Mouse (Mus musculus) embryonic facial prominence, embryonic 12.5 days (tissue): ENCODE data around the gene 2900026A02Rik. TPM values are rescaled to one million over a fixed set of nuclear protein-coding genes. Genes with fewer than 3 reads are reported as not detected.
A peak's percentile ranks its signal among the peaks of the same experiment; 100 is the strongest.
"Not testable (repeated sequence)": the region's sequence is repeated elsewhere in the genome, so short reads cannot be mapped to it uniquely, and the experiment has no call there.

Source experiments
- ATAC-seq: fragments of 200-750 bp; cut with Nextera tagmentation; 2 replicates; pipeline ENCODE4 v1.8.0; 2017; ENCODE audit not compliant: insufficient number of reproducible peaks, insufficient read depth, low FRiP score, low TSS enrichment
- H3K27ac ChIP-seq: fragments of 300-500 bp; sonication (generic); 2 replicates; pipeline ENCODE4 v1.5.1; 2016; ENCODE audit warnings: mild to moderate bottlenecking
- H3K27me3 ChIP-seq: fragments of 300-500 bp; sonication (generic); 2 replicates; pipeline ENCODE4 v1.6.1; 2016; ENCODE audit warnings: mild to moderate bottlenecking, moderate library complexity
- H3K36me3 ChIP-seq: fragments of 300-500 bp; sonication (generic); 2 replicates; pipeline ENCODE4 v1.6.1; 2016; ENCODE audit warnings: mild to moderate bottlenecking
- H3K4me1 ChIP-seq: fragments of 300-500 bp; sonication (generic); 2 replicates; pipeline ENCODE4 v1.6.1; 2016
- H3K4me2 ChIP-seq: fragments of 300-500 bp; sonication (generic); replicated peaks from 2 replicates; pipeline ENCODE4 v1.6.1; 2016; ENCODE audit warnings: mild to moderate bottlenecking, moderate library complexity
- H3K4me3 ChIP-seq: fragments of 300-500 bp; sonication (generic); 2 replicates; pipeline ENCODE4 v1.5.1; 2016; ENCODE audit warnings: mild to moderate bottlenecking
- H3K9ac ChIP-seq: fragments of 300-500 bp; sonication (generic); 2 replicates; pipeline ENCODE4 v1.6.1; 2016; ENCODE audit warnings: mild to moderate bottlenecking, moderate library complexity
- H3K9me3 ChIP-seq: fragments of 300-500 bp; sonication (generic); 2 replicates; pipeline ENCODE4 v1.6.1; 2016; ENCODE audit warnings: mild to moderate bottlenecking, moderate library complexity
- WGBS: fragments of 180-500 bp; shearing (Covaris S2); methylation state at CpG from one replicate; pipeline ENCODE4 v1.1.7; 2016; 5-methylcytosine and 5-hydroxymethylcytosine counted together
- polyA plus RNA-seq: library from polyadenylated mRNA; unstranded; fragments of >200 nt; fragmentation: Nextera tagmentation; extraction: Ambion mirVana; gene quantifications from 2 replicates; pipeline ENCODE4 v1.2.1, GENCODE M21; 2016

2900026A02Rik gene
- polyA plus RNA-seq, 1 experiment from 2014 or later: 5.8 TPM

DNA sequence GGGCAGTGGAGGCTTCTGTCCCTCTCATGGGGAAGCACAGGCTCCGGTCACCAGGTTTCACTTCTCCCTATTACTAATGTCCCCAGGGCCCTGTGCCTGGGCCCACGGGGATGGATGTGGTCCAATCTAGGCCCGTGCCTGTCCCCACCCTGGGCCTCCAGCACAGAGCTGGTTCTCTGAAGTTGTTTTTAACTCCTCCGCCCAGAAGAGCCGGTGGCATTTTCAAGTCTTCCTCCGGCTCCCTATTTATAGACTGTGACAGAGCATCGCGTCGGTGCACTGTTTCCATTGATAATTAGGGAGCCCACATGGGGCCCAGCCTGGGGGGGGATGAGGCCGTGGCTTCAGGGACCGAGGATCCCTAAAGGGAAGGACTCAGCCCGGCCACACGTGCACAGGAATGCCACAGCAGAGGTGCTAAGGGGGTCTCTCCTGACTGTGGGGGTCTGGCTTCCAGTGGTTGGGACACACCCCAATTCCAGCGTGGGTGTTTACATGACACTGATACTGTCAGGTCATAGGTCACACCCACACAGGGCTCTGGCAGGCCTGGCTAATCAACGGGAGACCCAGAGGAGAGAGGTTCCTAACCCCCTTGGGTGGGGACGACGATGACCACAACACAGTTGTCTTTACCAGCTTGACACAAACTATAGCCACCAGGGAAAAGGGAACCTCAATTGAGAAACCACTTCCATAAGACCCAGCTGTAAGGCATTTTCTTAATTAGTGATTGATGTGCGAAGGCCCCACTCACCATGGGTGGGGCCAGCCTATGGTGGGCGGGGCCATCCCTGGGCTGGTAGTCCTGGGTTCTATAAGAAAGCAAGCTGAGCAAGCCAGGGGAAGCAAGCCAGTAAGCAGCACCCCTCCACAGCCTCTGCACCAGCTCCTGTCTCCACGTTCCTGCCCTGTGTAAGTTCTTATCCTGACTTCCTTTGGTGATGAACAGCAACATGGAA lies 106.5 kb downstream of the 2900026A02Rik start:
- Histone ChIP-seq H3K9me3 (no peaks in the 10 kb centered on the region), H3K27ac (0 out of 2 replicates have a peak overlapping the region, but pooled peaks have one; percentile 26), H3K27me3 (no peaks in the 10 kb centered on the region), H3K4me2 (no peak overlapping the region), H3K9ac (no peak overlapping the region), H3K4me3 (no peak overlapping the region), H3K4me1 (peaks cover 32% of the 10 kb centered on the region), H3K36me3 (no peaks in the 10 kb centered on the region)
- no peak for ATAC-seq
- WGBS: 37% methylated on average over 20 of the region's 20 CpGs

GRCm38 (mm10) chr5:113113120-113113519 lies 107.9 kb downstream of the 2900026A02Rik start:
- Histone ChIP-seq H3K9ac (peak overlapping the region; percentile 24; the same call in 1 of the 2 replicates), H3K9me3 (no peaks in the 10 kb centered on the region), H3K4me1 (peaks cover 25% of the 10 kb centered on the region), H3K36me3 (no peaks in the 10 kb centered on the region), H3K4me2 (no peak overlapping the region), H3K27ac (no peak overlapping the region), H3K27me3 (no peaks in the 10 kb centered on the region), H3K4me3 (no peak overlapping the region)
- 46% methylated on average over 5 of the region's 5 CpGs for WGBS
- ATAC-seq: 0 out of 2 replicates have a peak, but pooled peaks have one; percentile 13

GRCm38 (mm10) chr5:113111336-113111735 lies 109.7 kb downstream of the 2900026A02Rik start:
- Histone ChIP-seq H3K36me3 (no peaks in the 10 kb centered on the region), H3K4me2 (no peak overlapping the region), H3K4me3 (no peak overlapping the region), H3K27ac (0 out of 2 replicates have a peak overlapping the region, but pooled peaks have one; percentile 69), H3K4me1 (peaks cover 31% of the 10 kb centered on the region), H3K27me3 (no peaks in the 10 kb centered on the region), H3K9ac (no peak overlapping the region), H3K9me3 (no peaks in the 10 kb centered on the region)
- WGBS: 8% methylated on average over 4 of the region's 4 CpGs
- no peak for ATAC-seq

- H3K9me3 ChIP-seq: no peaks in the 10 kb centered on the region
- H3K4me3 ChIP-seq: no peak overlapping the region
- H3K4me2 ChIP-seq: no peak overlapping the region
- H3K27ac ChIP-seq: peak overlapping the region; percentile 69
- WGBS: 0% methylated on average over 1 of the region's 1 CpGs
- H3K27me3 ChIP-seq: no peaks in the 10 kb centered on the region
- no peaks in the 10 kb centered on the region for H3K36me3 ChIP-seq
- H3K4me1 ChIP-seq: peaks cover 31% of the 10 kb centered on the region
- 0 out of 2 replicates have a peak overlapping the region, but pooled peaks have one; percentile 15 for H3K9ac ChIP-seq
- no peak for ATAC-seq
Measured at GRCm38 (mm10) chr5:113110929-113111328, 110.1 kb downstream of the 2900026A02Rik start.

DNA sequence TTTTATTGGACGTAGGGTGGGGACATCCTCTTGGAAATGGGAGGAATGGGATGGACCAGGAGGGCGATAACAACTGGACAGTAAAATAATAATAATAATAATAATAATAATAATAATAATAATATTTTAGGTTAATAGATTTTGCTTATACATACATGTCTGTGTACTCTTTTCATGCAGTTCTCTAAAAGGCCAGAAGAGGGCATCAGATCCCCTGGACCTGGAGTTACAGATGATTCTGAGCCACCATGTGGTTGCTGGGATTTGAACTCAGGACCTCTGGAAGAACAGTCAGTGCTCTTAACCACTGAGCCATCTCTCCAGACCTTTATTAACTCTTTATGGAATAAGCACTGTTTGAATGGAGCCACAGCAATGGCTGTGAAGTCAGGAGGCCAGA lies 111.4 kb downstream of the 2900026A02Rik start:
- H3K27ac ChIP-seq, H3K9ac ChIP-seq, H3K4me3 ChIP-seq, H3K36me3 ChIP-seq, ATAC-seq, H3K27me3 ChIP-seq, H3K9me3 ChIP-seq, H3K4me2 ChIP-seq: not testable (repeated sequence)
- 82% methylated on average over 2 of the region's 2 CpGs for WGBS
- peaks cover 28% of the 10 kb centered on the region for H3K4me1 ChIP-seq

DNA sequence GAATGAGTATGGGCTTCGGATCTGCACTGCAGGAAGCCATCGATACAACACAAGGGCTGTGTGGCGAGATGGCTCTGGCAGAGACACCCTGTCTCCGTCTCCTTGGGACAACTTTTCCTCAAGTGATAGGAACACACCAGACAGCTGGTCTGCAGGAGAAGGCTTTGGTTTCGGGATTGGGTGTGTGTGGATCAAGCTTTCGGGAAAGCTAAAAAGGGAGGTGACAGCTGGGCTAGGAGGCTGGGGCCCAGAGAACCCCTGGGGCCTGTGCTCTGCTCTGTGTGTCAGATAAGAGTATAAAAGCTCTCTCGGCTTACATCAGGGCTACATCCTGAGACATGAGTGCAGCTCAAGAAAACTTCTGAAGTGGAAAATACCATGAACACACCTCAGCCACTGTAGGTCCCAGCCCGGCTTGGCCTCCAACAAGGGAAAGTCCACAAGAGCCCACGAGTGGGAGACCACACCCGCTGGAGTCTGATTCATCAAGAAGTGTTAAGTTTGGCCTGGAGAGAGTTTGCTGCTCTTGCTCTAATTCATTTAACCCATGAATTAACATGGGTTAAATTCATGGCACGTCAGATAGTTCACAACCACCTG lies 112.8 kb downstream of the 2900026A02Rik start:
- no peak for ATAC-seq
- Histone ChIP-seq H3K27ac (no peak overlapping the region; the same call in 1 of the 2 replicates), H3K9me3 (no peaks in the 10 kb centered on the region), H3K27me3 (no peaks in the 10 kb centered on the region), H3K9ac (no peak overlapping the region), H3K4me1 (peaks cover 20% of the 10 kb centered on the region), H3K4me3 (no peak overlapping the region), H3K4me2 (no peak overlapping the region), H3K36me3 (no peaks in the 10 kb centered on the region)
- 71% methylated on average over 11 of the region's 11 CpGs for WGBS

DNA sequence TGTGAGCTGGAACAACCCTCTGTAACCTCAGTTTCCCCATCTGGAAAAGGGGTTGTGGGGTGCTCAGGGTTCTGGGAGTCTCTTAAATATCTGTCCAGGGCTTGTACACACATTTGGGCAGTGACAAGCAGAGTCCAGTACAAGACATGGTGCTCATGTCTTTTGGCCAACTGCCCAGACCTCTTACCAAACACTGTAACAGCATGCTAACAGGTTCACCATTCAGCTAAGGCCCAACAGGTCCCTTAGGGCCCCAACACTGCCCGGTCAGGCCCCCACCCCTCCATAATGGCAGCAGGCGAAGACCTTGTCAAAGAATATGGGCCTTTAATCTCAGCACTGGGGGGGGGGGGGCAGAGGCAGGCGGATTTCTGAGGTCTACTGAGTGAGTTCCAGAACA lies 113.3 kb downstream of the 2900026A02Rik start:
- no peak overlapping the region; the same call in 1 of the 2 replicates for H3K27ac ChIP-seq
- peaks cover 17% of the 10 kb centered on the region for H3K4me1 ChIP-seq

DNA sequence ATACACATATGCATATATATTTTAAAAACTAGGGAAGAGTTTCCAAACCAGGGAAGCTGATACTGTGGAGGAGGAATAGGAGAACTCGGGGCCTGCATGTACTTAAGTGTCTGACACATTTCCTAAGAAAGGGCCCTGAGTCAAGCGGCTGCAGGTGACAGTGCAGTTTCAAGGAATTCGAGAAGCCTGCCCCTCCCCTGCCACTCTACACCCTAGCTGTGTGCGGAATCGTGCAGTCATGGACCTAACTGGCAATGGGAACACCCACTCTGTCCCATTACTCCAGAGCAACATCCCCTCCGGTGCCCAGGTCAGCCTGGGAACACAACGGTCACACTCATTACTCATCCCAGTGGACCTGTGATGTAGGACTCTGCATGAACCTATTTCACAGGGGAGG lies 114.4 kb downstream of the 2900026A02Rik start:
- WGBS: 65% methylated on average over 7 of the region's 7 CpGs
- ATAC-seq: no peak
- Histone ChIP-seq H3K4me3 (no peak overlapping the region), H3K36me3 (no peaks in the 10 kb centered on the region), H3K4me1 (peaks cover 16% of the 10 kb centered on the region), H3K9me3 (no peaks in the 10 kb centered on the region), H3K27me3 (no peaks in the 10 kb centered on the region), H3K9ac (no peak overlapping the region), H3K4me2 (no peak overlapping the region), H3K27ac (no peak overlapping the region)

More for the DNA sequence above, 113.3 kb downstream of the 2900026A02Rik start:
- H3K9ac ChIP-seq: no peak overlapping the region
- no peak overlapping the region for H3K4me2 ChIP-seq
- WGBS: 63% methylated on average over 3 of the region's 3 CpGs
- H3K4me3 ChIP-seq: no peak overlapping the region
- H3K9me3 ChIP-seq: no peaks in the 10 kb centered on the region
- H3K27me3 ChIP-seq: no peaks in the 10 kb centered on the region
- ATAC-seq: no peak
- no peaks in the 10 kb centered on the region for H3K36me3 ChIP-seq

GRCm38 (mm10) chr5:113105481-113105880 lies 115.6 kb downstream of the 2900026A02Rik start:
- no peak overlapping the region for H3K4me2 ChIP-seq
- no peak for ATAC-seq

DNA sequence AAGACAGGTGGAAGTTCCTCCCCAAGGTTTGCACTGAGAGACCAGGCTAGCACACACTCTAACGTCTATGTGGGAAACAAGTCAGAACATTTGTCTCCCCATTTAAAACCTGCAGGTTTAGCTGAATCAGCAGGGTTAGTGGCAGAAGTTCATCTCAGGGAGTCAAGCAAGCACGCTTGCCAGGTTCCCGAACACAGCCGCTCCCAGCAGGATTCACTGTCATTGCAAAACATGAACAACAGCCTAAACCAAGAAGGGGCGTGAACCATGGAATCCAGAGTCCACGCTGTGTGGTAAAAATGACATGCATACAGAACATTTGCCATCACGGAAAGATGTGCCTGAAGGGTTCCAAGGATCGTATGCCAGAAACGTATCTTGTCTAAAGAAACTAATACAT lies 116.0 kb downstream of the 2900026A02Rik start:
- no peak overlapping the region for H3K27ac ChIP-seq

More at GRCm38 (mm10) chr5:113105481-113105880, 115.6 kb downstream of the 2900026A02Rik start:
- Histone ChIP-seq H3K4me1 (0 out of 2 replicates have a peak, but pooled peaks cover 6% of the 10 kb centered on the region), H3K36me3 (no peaks in the 10 kb centered on the region), H3K9ac (no peak overlapping the region), H3K4me3 (no peak overlapping the region), H3K9me3 (no peaks in the 10 kb centered on the region), H3K27ac (no peak overlapping the region), H3K27me3 (no peaks in the 10 kb centered on the region)
- 82% methylated on average over 4 of the region's 4 CpGs for WGBS

GRCm38 (mm10) chr5:113102455-113102854 lies 118.6 kb downstream of the 2900026A02Rik start:
- 67% methylated on average over 7 of the region's 7 CpGs for WGBS
- no peak overlapping the region for H3K4me2 ChIP-seq
- no peak for ATAC-seq
- no peaks in the 10 kb centered on the region for H3K9me3 ChIP-seq
- H3K4me3 ChIP-seq: no peak overlapping the region
- H3K36me3 ChIP-seq: no peaks in the 10 kb centered on the region
- no peak overlapping the region for H3K9ac ChIP-seq
- H3K4me1 ChIP-seq: 0 out of 2 replicates have a peak, but pooled peaks cover 1% of the 10 kb centered on the region
- H3K27me3 ChIP-seq: no peaks in the 10 kb centered on the region
- H3K27ac ChIP-seq: no peak overlapping the region

More for the DNA sequence above, 116.0 kb downstream of the 2900026A02Rik start:
- Histone ChIP-seq H3K4me2 (no peak overlapping the region), H3K27me3 (no peaks in the 10 kb centered on the region), H3K9me3 (no peaks in the 10 kb centered on the region), H3K36me3 (no peaks in the 10 kb centered on the region), H3K4me3 (no peak overlapping the region), H3K4me1 (0 out of 2 replicates have a peak, but pooled peaks cover 6% of the 10 kb centered on the region), H3K9ac (no peak overlapping the region)
- ATAC-seq: no peak
- 83% methylated on average over 9 of the region's 9 CpGs for WGBS
